Mouse (Mus musculus) G1E (cell line): ENCODE data around the gene Tenm2.

Source experiments
- CTCF ChIP-seq: IDR thresholded peaks from 2 replicates; pipeline ENCODE4 v1.5.1; 2012; ENCODE audit warnings: low read depth, low read length, inconsistent platforms, mixed read lengths
- GATA1 ChIP-seq: IDR thresholded peaks from 2 replicates; pipeline ENCODE4 v1.6.1; 2012; ENCODE audit warnings: borderline replicate concordance, low read length, inconsistent platforms, mixed read lengths
- TAL1 ChIP-seq: conservative IDR thresholded peaks from 2 replicates; pipeline ENCODE4 v1.6.1; 2012; ENCODE audit warnings: low read depth, low read length, inconsistent platforms, mixed read lengths

DNA sequence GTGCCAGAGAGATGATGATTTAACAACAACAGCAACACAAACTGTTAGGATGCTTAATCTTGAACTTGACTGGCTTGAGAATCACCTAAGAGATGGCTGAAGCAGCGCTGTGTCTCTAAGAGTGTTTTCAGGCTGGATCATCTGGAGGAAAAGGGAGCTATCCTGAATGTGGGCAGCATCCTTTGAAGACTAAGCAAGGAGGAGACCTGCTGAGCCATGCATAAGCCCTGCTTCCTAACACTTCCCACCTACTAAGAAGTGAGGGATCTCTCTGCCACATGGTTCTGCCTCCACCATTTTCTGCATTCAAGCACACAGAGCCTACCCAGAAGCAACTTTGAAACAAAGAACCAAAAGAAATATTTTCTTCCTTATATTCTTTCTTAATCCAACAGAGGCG lies 532.9 kb downstream of the Tenm2 start:
- no peak for TF ChIP-seq CTCF
- TF ChIP-seq GATA1, result no peak
- TF ChIP-seq TAL1, result no peak
